Mouse (Mus musculus): Measurements from ENCODE around the gene Spata21. TPM values are rescaled to one million over a fixed set of nuclear protein-coding genes. Genes with fewer than 3 reads are reported as not detected.

Spata21 gene
- total and polyA plus RNA-seq, 2 experiments from 2014 or later = 0.25 to 0.27 TPM

- TF ChIP-seq CTCF (IDR thresholded peaks at IDR 0.05) = peak; percentile 87
- Histone ChIP-seq H3K9me3 (ENCODE audit: low read length) (no peaks in the 10 kb centered on the region), H3K4me2 (ENCODE audit: low read depth, low read length, poor library complexity, severe bottlenecking) (peak within 1 kb of the TSS; percentile 93), H3K9ac (replicated peaks; ENCODE audit: low read length, poor library complexity, severe bottlenecking) (peak within 1 kb of the TSS; percentile 86), H3K4me3 (ENCODE audit: low read depth, low read length) (peak within 1 kb of the TSS; percentile 73), H3K27me3 (ENCODE audit: insufficient read depth, low read length) (no peaks in the 10 kb centered on the region), H3K4me1 (ENCODE audit: insufficient read depth, low read length) (peaks cover 14% of the 10 kb centered on the region), H3K36me3 (ENCODE audit: insufficient read depth, low read length) (peaks cover 21% of the 10 kb centered on the region), H3K27ac (ENCODE audit: low read depth, low read length) (peak within 1 kb of the TSS; percentile 82)
- 1% methylated on average over 67 of the region's 67 CpGs for WGBS
- ATAC-seq (ENCODE audit: low FRiP score) (peak; percentile 92), DNase-seq (ENCODE audit: low spot score) (peak; percentile 98)
Observed at GRCm38 (mm10) chr4:141077681-141078509, 10.2 kb upstream of the Spata21 start, which contains the start of gene Necap2. Necap2 (minus strand) TSS chr4:141078357.

GRCm38 (mm10) chr4:141078510-141079137 is 9.5 kb upstream of the Spata21 start:
- Histone ChIP-seq H3K27me3 (ENCODE audit: insufficient read depth, low read length) (no peaks in the 10 kb centered on the region), H3K9ac (replicated peaks; ENCODE audit: low read length, poor library complexity, severe bottlenecking) (no peak overlapping the region), H3K4me3 (ENCODE audit: low read depth, low read length) (peak overlapping the region; percentile 73; the same call in 1 of the 2 replicates), H3K4me2 (ENCODE audit: low read depth, low read length, poor library complexity, severe bottlenecking) (no peak overlapping the region), H3K27ac (ENCODE audit: low read depth, low read length) (no peak overlapping the region), H3K4me1 (ENCODE audit: insufficient read depth, low read length) (peaks cover 14% of the 10 kb centered on the region), H3K9me3 (ENCODE audit: low read length) (no peaks in the 10 kb centered on the region), H3K36me3 (ENCODE audit: insufficient read depth, low read length) (peaks cover 14% of the 10 kb centered on the region)
- no peak for DNase-seq (ENCODE audit: low spot score)
- ATAC-seq (ENCODE audit: low FRiP score) = no peak
- WGBS = 70% methylated on average over 18 of the region's 18 CpGs
- TF ChIP-seq CTCF (IDR thresholded peaks at IDR 0.05) = no peak

- no peak overlapping the region for H3K27ac ChIP-seq (ENCODE audit: low read depth, low read length)
- no peak for TF ChIP-seq CTCF (IDR thresholded peaks at IDR 0.05)
- no peaks in the 10 kb centered on the region for H3K27me3 ChIP-seq (ENCODE audit: insufficient read depth, low read length)
- no peak overlapping the region for H3K9ac ChIP-seq (replicated peaks; ENCODE audit: low read length, poor library complexity, severe bottlenecking)
- no peaks in the 10 kb centered on the region for H3K4me1 ChIP-seq (ENCODE audit: insufficient read depth, low read length)
- 78% methylated on average over 10 of the region's 10 CpGs for WGBS
- no peaks in the 10 kb centered on the region for H3K36me3 ChIP-seq (ENCODE audit: insufficient read depth, low read length)
- no peak for ATAC-seq (ENCODE audit: low FRiP score)
- no peak overlapping the region for H3K4me2 ChIP-seq (ENCODE audit: low read depth, low read length, poor library complexity, severe bottlenecking)
- no peak overlapping the region for H3K4me3 ChIP-seq (ENCODE audit: low read depth, low read length)
- H3K9me3 ChIP-seq (ENCODE audit: low read length) = no peaks in the 10 kb centered on the region
- DNase-seq (ENCODE audit: low spot score) = no peak
Observed at GRCm38 (mm10) chr4:141086862-141087261, 1.3 kb upstream of the Spata21 start.

DNA sequence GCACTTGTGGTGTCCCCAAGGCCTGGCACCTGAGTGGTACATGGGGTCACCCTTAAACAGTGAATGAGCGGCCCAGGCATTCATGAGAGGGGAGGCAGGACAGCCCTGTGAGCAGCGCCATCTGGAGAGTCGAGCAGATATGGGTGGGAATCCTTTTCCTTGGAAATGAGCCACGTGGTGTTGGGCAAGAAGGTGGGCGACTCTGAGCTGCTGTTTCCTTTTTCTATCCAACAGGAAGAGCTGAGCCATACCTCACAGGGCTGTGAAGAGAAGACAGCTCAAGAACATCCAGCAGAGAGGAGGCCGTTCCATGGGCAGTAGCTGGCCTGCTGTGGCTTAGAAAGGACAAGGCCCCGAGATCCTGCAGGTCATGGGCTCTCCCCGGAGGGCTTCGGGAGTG is 581 bp downstream of the Spata21 start:
- DNase-seq (ENCODE audit: low spot score) (no peak), ATAC-seq (ENCODE audit: low FRiP score) (no peak)
- H3K27me3 ChIP-seq (ENCODE audit: insufficient read depth, low read length) = no peaks in the 10 kb centered on the region
- H3K4me1 ChIP-seq (ENCODE audit: insufficient read depth, low read length) = no peaks in the 10 kb centered on the region
- H3K36me3 ChIP-seq (ENCODE audit: insufficient read depth, low read length) = no peaks in the 10 kb centered on the region
- H3K4me2 ChIP-seq (ENCODE audit: low read depth, low read length, poor library complexity, severe bottlenecking) = no peak overlapping the region
- H3K4me3 ChIP-seq (ENCODE audit: low read depth, low read length) = no peak overlapping the region
- no peak for TF ChIP-seq CTCF (IDR thresholded peaks at IDR 0.05)
- WGBS = 69% methylated on average over 9 of the region's 9 CpGs
- H3K9me3 ChIP-seq (ENCODE audit: low read length) = no peaks in the 10 kb centered on the region
- no peak overlapping the region for H3K9ac ChIP-seq (replicated peaks; ENCODE audit: low read length, poor library complexity, severe bottlenecking)
- H3K27ac ChIP-seq (ENCODE audit: low read depth, low read length) = no peak overlapping the region

- no peak overlapping the region for H3K4me2 ChIP-seq (ENCODE audit: low read depth, low read length, poor library complexity, severe bottlenecking)
- no peak overlapping the region for H3K9ac ChIP-seq (replicated peaks; ENCODE audit: low read length, poor library complexity, severe bottlenecking)
- no peaks in the 10 kb centered on the region for H3K9me3 ChIP-seq (ENCODE audit: low read length)
- no peak overlapping the region for H3K27ac ChIP-seq (ENCODE audit: low read depth, low read length)
- H3K36me3 ChIP-seq (ENCODE audit: insufficient read depth, low read length) = no peaks in the 10 kb centered on the region
- DNase-seq (ENCODE audit: low spot score) (no peak), ATAC-seq (ENCODE audit: low FRiP score) (no peak)
- H3K4me3 ChIP-seq (ENCODE audit: low read depth, low read length) = no peak overlapping the region
- TF ChIP-seq CTCF (IDR thresholded peaks at IDR 0.05) = no peak
- no peaks in the 10 kb centered on the region for H3K27me3 ChIP-seq (ENCODE audit: insufficient read depth, low read length)
- 86% methylated on average over 10 of the region's 10 CpGs for WGBS
- no peaks in the 10 kb centered on the region for H3K4me1 ChIP-seq (ENCODE audit: insufficient read depth, low read length)
Observed at GRCm38 (mm10) chr4:141095016-141095415, 6.9 kb downstream of the Spata21 start.

GRCm38 (mm10) chr4:141096710-141097109 is 8.6 kb downstream of the Spata21 start:
- Histone ChIP-seq H3K9ac (replicated peaks; ENCODE audit: low read length, poor library complexity, severe bottlenecking) (no peak overlapping the region), H3K4me2 (ENCODE audit: low read depth, low read length, poor library complexity, severe bottlenecking) (no peak overlapping the region), H3K27ac (ENCODE audit: low read depth, low read length) (no peak overlapping the region), H3K27me3 (ENCODE audit: insufficient read depth, low read length) (no peaks in the 10 kb centered on the region), H3K36me3 (ENCODE audit: insufficient read depth, low read length) (no peaks in the 10 kb centered on the region), H3K9me3 (ENCODE audit: low read length) (no peaks in the 10 kb centered on the region), H3K4me3 (ENCODE audit: low read depth, low read length) (no peak overlapping the region), H3K4me1 (ENCODE audit: insufficient read depth, low read length) (no peaks in the 10 kb centered on the region)
- no peak for TF ChIP-seq CTCF (IDR thresholded peaks at IDR 0.05)
- 14% methylated on average over 9 of the region's 9 CpGs for WGBS
- no peak for ATAC-seq (ENCODE audit: low FRiP score)
- DNase-seq (ENCODE audit: low spot score) = no peak
